Mouse (Mus musculus) left cerebral cortex, adult 2 months (tissue): ENCODE measurements around the gene Zfp710. TPM values are rescaled to one million over a fixed set of nuclear protein-coding genes. Genes with fewer than 3 reads are reported as not detected.
"Not testable (repeated sequence)": the region's sequence is repeated elsewhere in the genome, so short reads cannot be mapped to it uniquely, and the experiment has no call there.

Experiments used
- DNase-seq, 2 experiments: peaks; one replicate each; pipeline ENCODE4 v3.0.0; 2021 to 2022; ENCODE audit warnings: low spot score in 2 of 2, mixed read lengths in 1 of 2; ENCODE audit errors: extremely low spot score in 1 of 2
- H3K27ac ChIP-seq: fragments of 200-600 bp; 2 replicates; pipeline ENCODE4 v1.8.1; 2022
- H3K4me3 ChIP-seq: fragments of 200-600 bp; 2 replicates; pipeline ENCODE4 v1.8.1; 2022
- CTCF ChIP-seq: fragments of 200-600 bp; IDR thresholded peaks from 2 replicates; pipeline ENCODE4 v1.8.1; 2022; ENCODE audit warnings: antibody characterized with exemption, mild to moderate bottlenecking, moderate library complexity
- intact Hi-C: fragments of 180-260 bp; cut with DNase I; formaldehyde crosslinking; loops from one replicate; pipeline ENCODE4 v1.15.1; 2025
- total RNA-seq, 2 experiments: library from RNA; stranded (reverse); gene quantifications; 2 replicates each; pipeline ENCODE4 v1.2.3; 2021

The Zfp710 gene
- total RNA-seq, 2 experiments from 2014 or later = 18.9 to 21.7 TPM

GRCm38 (mm10) chr7:80113989-80114388, 89.4 kb downstream of the Zfp710 start:
- DNase-seq = no peak
- H3K4me3 ChIP-seq = peak overlapping the region; percentile 60
- peak overlapping the region; percentile 93 for H3K27ac ChIP-seq
- intact Hi-C loops = no loop called here
- TF ChIP-seq CTCF = no peak

DNA sequence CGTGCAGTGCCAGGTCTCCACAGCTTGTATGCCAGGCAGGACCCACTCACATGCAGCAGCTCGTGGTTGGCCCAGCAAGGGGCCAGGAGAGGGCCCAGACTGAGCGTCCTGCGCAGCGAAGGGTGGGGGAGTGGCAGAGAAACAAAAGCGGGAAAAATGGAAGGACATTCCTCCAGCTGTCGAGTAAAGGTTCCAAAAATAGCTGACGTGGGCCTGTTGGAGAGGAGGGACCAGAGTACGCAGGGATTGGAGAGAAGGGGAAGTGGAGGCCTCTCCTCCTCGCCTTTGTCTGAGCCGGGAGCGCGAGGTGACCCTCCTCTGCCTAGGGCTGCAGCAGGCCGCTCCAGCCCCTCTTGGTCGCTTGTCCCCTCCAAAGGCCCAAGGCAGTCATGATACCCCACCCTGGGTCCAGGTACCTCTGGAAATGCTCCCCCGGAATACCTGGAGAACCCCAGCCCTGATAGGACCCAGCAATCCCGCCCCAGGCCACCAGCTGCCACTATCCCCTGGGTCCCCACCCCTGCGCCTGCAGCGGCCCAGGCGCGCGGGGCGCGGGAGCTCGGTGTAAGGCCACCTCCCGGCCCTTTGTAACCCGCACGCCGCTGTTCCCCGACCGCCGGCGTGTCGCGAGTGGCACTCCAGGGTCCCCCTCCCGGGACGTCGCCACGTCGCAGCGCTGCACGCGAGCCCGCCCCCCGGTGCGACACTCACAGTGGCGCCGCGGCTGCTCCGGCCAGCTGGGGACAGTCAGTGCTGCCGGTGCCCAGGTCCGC, 90.0 kb downstream of the Zfp710 start:
- intact Hi-C loops = no loop called here
- H3K27ac ChIP-seq = peak overlapping the region; percentile 93
- no peak for TF ChIP-seq CTCF
- DNase-seq = peak; percentile 37 to 38
- peak overlapping the region; percentile 60 for H3K4me3 ChIP-seq

GRCm38 (mm10) chr7:80115224-80115590, 90.6 kb downstream of the Zfp710 start, which contains the start of gene Idh2:
Idh2 (minus strand) TSS chr7:80115392.
- peak; percentile 87 to 89 for DNase-seq
- Histone ChIP-seq H3K27ac (peak within 1 kb of the TSS; percentile 93), H3K4me3 (peak within 1 kb of the TSS; percentile 60)
- intact Hi-C loops = no loop called here
- TF ChIP-seq CTCF = no peak

GRCm38 (mm10) chr7:80116158-80116557, 91.5 kb downstream of the Zfp710 start:
- no peak overlapping the region for H3K27ac ChIP-seq
- H3K4me3 ChIP-seq = no peak overlapping the region
- intact Hi-C loops = no loop called here

GRCm38 (mm10) chr7:80119198-80119597, 94.6 kb downstream of the Zfp710 start:
- intact Hi-C loops = no loop called here
- Histone ChIP-seq H3K27ac (peak overlapping the region; percentile 32), H3K4me3 (no peak overlapping the region)
- peak; percentile 24 to 32 for DNase-seq
- TF ChIP-seq CTCF = no peak

More at GRCm38 (mm10) chr7:80116158-80116557, 91.5 kb downstream of the Zfp710 start:
- TF ChIP-seq CTCF = no peak
- DNase-seq = no peak

DNA sequence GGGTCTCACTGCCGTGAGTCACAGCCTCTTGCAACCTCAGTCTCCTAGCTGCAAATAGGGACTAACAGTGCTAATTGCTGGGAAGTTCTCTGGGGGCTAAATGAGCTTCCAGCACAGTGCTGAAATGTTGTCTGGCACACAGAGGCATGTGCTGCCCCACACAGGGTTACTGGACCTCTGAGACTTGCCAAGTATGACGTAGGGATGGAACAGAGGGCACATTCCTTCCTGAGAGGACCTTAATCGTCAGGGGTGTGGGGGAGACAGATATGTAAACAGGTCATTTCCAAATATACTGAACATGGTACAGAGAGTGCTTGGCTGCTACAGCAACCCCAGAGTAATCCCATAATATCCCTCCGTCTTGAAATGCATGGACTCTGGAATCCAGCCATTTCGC, 96.5 kb downstream of the Zfp710 start:
- no peak for TF ChIP-seq CTCF
- no peak for DNase-seq
- intact Hi-C loops = no loop called here
- Histone ChIP-seq H3K27ac (no peak overlapping the region), H3K4me3 (no peak overlapping the region)

GRCm38 (mm10) chr7:80123115-80123514, 98.5 kb downstream of the Zfp710 start:
- H3K27ac ChIP-seq = no peak overlapping the region
- no peak for TF ChIP-seq CTCF
- intact Hi-C loops = no loop called here

GRCm38 (mm10) chr7:80123672-80124071, 99.1 kb downstream of the Zfp710 start:
- intact Hi-C loops = no loop called here
- no peak for TF ChIP-seq CTCF
- DNase-seq = no peak
- Histone ChIP-seq H3K27ac (no peak overlapping the region), H3K4me3 (no peak overlapping the region)

More at GRCm38 (mm10) chr7:80123115-80123514, 98.5 kb downstream of the Zfp710 start:
- DNase-seq = no peak
- H3K4me3 ChIP-seq = no peak overlapping the region

GRCm38 (mm10) chr7:80129278-80129677, 104.7 kb downstream of the Zfp710 start:
- intact Hi-C loops = no loop called here
- H3K27ac ChIP-seq = no peak overlapping the region
- TF ChIP-seq CTCF = no peak

DNA sequence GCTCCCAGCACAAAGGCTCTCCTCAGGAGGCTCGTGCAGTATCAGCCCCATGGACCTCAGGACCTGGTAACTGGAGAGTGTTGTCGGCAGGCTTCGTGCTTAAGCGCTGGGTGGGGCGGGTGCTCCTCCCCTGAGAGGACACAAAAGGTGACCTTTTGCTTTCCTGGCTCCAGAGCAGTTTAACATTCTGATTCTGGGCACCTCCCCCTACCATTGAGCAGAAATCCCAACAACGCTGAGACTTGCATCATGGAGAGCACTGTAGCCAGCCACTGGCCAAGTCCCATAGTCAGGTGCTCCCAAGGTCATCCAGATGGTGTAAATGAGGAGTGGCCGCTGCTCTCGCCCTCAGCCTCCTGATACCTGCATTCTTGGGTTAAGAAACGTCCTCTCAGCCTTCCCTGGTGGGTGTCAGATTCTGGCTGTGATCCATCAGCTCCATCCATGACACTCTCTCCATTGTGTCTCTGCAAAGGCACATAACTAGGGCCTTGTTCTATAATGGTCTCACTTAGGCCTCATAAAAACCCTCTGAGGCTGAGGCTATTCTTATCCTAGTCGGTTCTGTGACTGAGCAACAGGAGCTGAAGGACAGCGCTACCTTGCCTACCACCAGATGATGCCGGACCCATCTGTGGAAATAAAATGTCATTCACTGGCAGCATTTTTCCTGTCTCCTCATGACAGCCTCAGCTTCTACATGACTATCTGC, 105.9 kb downstream of the Zfp710 start:
- no peak for DNase-seq
- intact Hi-C loops = loop anchor here (10.0 kb wide), 1 partner anchor 454 kb away; no protein-coding TSS in a partner anchor

More at GRCm38 (mm10) chr7:80129278-80129677, 104.7 kb downstream of the Zfp710 start:
- no peak for DNase-seq
- no peak overlapping the region for H3K4me3 ChIP-seq

GRCm38 (mm10) chr7:80131315-80131714, 106.7 kb downstream of the Zfp710 start:
- not testable (repeated sequence) for DNase-seq, H3K4me3 ChIP-seq, H3K27ac ChIP-seq
- intact Hi-C loops = loop anchor here (10.0 kb wide), 1 partner anchor 453 kb away; no protein-coding TSS in a partner anchor
- TF ChIP-seq CTCF = peak; percentile 34

More for the DNA sequence above, 105.9 kb downstream of the Zfp710 start:
- Histone ChIP-seq H3K27ac (no peak overlapping the region), H3K4me3 (no peak overlapping the region)
- TF ChIP-seq CTCF = no peak

- TF ChIP-seq CTCF = peak; percentile 64
Observed at GRCm38 (mm10) chr7:80132541-80132940, 107.9 kb downstream of the Zfp710 start.

More at GRCm38 (mm10) chr7:80132541-80132940, 107.9 kb downstream of the Zfp710 start:
- intact Hi-C loops = loop anchor here (10.0 kb wide), 1 partner anchor 452 kb away; no protein-coding TSS in a partner anchor
- H3K27ac ChIP-seq = no peak overlapping the region
- H3K4me3 ChIP-seq = no peak overlapping the region
- DNase-seq = no peak
